Mouse (Mus musculus): ENCODE measurements around the gene Pde8a.

DNA sequence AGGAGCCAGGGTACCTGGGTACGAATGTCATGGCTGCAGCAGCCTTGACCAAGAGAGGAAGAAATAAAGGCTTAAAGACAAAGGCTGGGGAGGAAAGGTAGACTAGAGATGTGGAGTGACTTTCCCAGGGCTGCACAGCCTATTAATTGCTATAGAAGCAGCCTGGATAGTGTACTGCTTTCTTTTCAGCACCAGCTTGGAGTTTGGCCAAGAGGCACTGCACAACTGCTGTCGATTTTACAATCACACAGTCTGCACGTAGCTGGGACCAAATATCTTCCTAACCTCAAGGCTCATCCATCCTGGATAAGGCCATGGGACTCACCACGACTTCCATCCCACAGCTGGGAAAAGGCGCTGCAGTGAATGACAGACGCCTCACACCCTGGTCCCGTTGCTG is 44.0 kb upstream of the Pde8a start:
- TF ChIP-seq POLR2A (IDR thresholded peaks at IDR 0.05; ENCODE audit: low read depth, low read length) (no peak), CTCF (IDR thresholded peaks at IDR 0.05; ENCODE audit: borderline replicate concordance, insufficient read depth, low read length) (no peak)
